Mouse (Mus musculus): ENCODE data around the gene Nop14.

DNA sequence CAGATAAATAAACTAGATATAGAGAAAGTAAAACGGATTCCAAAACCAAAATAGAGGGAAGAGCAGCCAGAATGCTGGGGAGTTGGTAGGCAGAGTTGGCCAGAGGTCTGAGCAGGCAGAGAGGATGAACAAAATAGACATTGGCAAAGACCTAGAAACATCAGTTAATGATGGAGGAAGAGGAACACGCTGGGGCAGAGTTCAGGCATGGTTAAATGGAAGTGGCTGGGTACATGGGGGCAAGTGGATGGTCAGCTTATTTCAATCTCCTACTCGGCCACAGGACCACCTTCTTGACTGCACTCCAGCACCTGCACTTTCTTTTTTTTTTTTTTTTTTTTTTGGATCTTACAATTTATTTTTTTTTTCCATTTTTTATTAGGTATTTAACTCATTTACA is 18.0 kb downstream of the Nop14 start:
- TF ChIP-seq CTCF (conservative IDR thresholded peaks at IDR 0.05; ENCODE audit: low read length) (no peak), NANOG (IDR thresholded peaks at IDR 0.05; ENCODE audit: borderline replicate concordance, low read length) (no peak)
